Mouse (Mus musculus): ENCODE measurements at regions not wholly inside any gene's neighbourhood (a gene's known extent, or its start where the extent isn't known, plus 50 kb on each side); places are given as distances from the start of the nearest gene placed in this dataset.

- Histone ChIP-seq H3K27ac (no peak overlapping the region), H3K36me3 (no peaks in the 10 kb centered on the region), H3K4me3 (no peak overlapping the region), H3K4me2 (no peak overlapping the region), H3K27me3 (no peaks in the 10 kb centered on the region), H3K9me3 (no peaks in the 10 kb centered on the region), H3K9ac (no peak overlapping the region), H3K4me1 (no peaks in the 10 kb centered on the region)
- 30% methylated on average over 4 of the region's 4 CpGs for WGBS
- no peak for ATAC-seq (ENCODE audit: insufficient number of reproducible peaks, low FRiP score, low TSS enrichment, low read depth)
Measured at GRCm38 (mm10) chr10:31076948-31077347, 234.3 kb upstream of the Hey2 start.

GRCm38 (mm10) chr10:31076415-31076814 lies 233.8 kb upstream of the Hey2 start:
- Histone ChIP-seq H3K27ac (no peak overlapping the region), H3K4me2 (no peak overlapping the region), H3K4me3 (no peak overlapping the region), H3K36me3 (no peaks in the 10 kb centered on the region), H3K4me1 (no peaks in the 10 kb centered on the region), H3K27me3 (no peaks in the 10 kb centered on the region), H3K9me3 (no peaks in the 10 kb centered on the region), H3K9ac (no peak overlapping the region)
- ATAC-seq (ENCODE audit: insufficient number of reproducible peaks, low FRiP score, low TSS enrichment, low read depth) = no peak
- WGBS = 64% methylated on average over 8 of the region's 8 CpGs

DNA sequence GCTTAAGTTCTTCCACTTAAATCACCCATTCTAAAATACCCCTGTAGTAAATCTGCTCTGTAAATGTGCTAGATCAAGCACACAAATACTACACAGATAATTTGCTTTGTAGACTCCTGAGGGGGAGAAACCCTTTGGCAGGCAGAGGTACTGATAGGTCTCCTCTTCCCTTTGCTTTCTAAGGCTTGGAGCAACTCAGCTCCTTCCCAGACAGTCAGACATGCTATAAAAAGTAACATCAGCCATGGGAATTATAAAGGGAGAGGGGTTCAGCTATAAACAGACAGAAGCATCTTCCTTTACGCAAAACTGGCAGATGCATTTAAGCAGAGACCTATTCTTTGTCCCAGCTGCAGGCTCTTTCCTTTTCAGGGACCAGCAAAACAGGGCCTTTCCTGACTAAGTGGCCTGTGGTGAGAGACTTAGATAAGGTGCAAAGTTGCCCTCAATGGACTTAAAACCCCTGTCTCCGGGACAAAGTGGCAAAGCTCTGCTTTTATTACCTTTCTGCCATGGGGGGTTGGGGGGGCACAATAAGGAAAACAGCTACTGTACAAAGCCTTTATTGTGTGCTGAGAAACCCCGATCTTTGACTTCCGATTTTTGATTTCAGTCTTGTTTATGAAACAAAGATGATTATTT lies 231.5 kb upstream of the Hey2 start:
- Histone ChIP-seq H3K9ac (no peak overlapping the region), H3K4me3 (no peak overlapping the region), H3K4me1 (no peaks in the 10 kb centered on the region), H3K4me2 (no peak overlapping the region), H3K36me3 (no peaks in the 10 kb centered on the region), H3K27ac (no peak overlapping the region), H3K9me3 (no peaks in the 10 kb centered on the region), H3K27me3 (no peaks in the 10 kb centered on the region)
- no peak for ATAC-seq (ENCODE audit: insufficient number of reproducible peaks, low FRiP score, low TSS enrichment, low read depth)
- WGBS = 54% methylated on average over 4 of the region's 4 CpGs

DNA sequence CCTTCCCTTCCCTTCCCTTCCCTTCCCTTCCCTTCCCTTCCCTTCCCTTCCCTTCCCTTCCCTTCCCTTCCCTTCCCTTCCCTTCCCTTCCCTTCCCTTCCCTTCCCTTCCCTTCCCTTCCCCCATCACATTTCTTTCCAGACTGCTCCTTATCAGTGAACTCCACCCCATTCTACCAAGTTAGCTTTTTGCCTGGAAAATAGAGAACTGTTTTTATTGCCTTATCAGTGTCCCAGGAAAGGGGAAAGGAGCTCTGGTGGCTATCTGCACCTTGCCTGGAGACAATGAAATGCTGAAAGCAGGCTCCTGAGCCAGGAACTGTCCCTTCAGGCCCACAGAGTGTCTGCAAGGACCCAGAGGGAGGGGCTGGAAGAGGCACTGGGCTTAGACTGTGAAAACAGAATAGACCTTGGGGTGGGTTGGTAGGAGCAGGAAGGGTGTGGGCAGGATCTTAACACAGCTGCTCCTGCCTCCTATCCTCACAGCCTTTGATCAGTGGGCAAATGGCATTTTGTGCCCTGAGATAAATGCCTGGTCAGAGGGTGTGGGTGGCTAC lies 226.1 kb upstream of the Hey2 start:
- Histone ChIP-seq H3K4me2 (no peak overlapping the region), H3K4me1 (no peaks in the 10 kb centered on the region), H3K9me3 (no peaks in the 10 kb centered on the region), H3K4me3 (no peak overlapping the region), H3K27me3 (no peaks in the 10 kb centered on the region), H3K9ac (no peak overlapping the region), H3K36me3 (no peaks in the 10 kb centered on the region), H3K27ac (no peak overlapping the region)
- ATAC-seq (ENCODE audit: insufficient number of reproducible peaks, low FRiP score, low TSS enrichment, low read depth) = no peak

DNA sequence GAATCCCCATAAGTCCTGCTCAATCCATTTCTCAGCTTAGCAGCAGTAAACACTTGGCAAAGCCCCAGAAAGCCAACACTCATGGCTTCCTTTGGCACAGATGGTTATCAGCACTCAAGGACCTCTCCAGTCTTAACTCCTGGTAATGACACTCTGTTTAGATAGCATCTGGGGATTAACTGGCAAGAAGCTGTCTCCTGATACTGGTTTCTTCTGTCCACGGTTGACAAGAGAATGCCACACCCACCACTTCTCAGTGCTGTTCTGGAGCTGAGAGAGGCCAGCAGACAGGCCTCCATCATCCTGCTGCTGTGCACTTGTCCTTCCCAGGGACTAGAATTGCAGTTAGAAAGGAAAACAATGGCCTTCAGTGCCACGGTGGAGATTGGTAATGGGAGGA lies 220.1 kb upstream of the Hey2 start:
- no peak overlapping the region for H3K4me3 ChIP-seq
- no peaks in the 10 kb centered on the region for H3K36me3 ChIP-seq
- whole genome bisulfite sequencing = 32% methylated on average over 2 of the region's 2 CpGs
- H3K27ac ChIP-seq = no peak overlapping the region
- no peak overlapping the region for H3K9ac ChIP-seq
- no peak overlapping the region for H3K4me2 ChIP-seq
- no peaks in the 10 kb centered on the region for H3K27me3 ChIP-seq
- H3K4me1 ChIP-seq = no peaks in the 10 kb centered on the region
- no peak for ATAC-seq (ENCODE audit: insufficient number of reproducible peaks, low FRiP score, low TSS enrichment, low read depth)
- no peaks in the 10 kb centered on the region for H3K9me3 ChIP-seq

GRCm38 (mm10) chr10:31053260-31053659 lies 210.7 kb upstream of the Hey2 start:
- H3K4me3 ChIP-seq = no peak overlapping the region
- no peak overlapping the region for H3K4me2 ChIP-seq
- no peaks in the 10 kb centered on the region for H3K36me3 ChIP-seq
- no peak overlapping the region for H3K27ac ChIP-seq
- no peak for ATAC-seq (ENCODE audit: insufficient number of reproducible peaks, low FRiP score, low TSS enrichment, low read depth)
- H3K4me1 ChIP-seq = no peaks in the 10 kb centered on the region
- no peak overlapping the region for H3K9ac ChIP-seq
- H3K27me3 ChIP-seq = no peaks in the 10 kb centered on the region
- 80% methylated on average over 8 of the region's 8 CpGs for WGBS
- H3K9me3 ChIP-seq = no peaks in the 10 kb centered on the region

- whole genome bisulfite sequencing = 86% methylated on average over 1 of the region's 1 CpGs
- H3K9ac ChIP-seq = no peak overlapping the region
- no peaks in the 10 kb centered on the region for H3K27me3 ChIP-seq
- no peak for ATAC-seq (ENCODE audit: insufficient number of reproducible peaks, low FRiP score, low TSS enrichment, low read depth)
- no peaks in the 10 kb centered on the region for H3K4me1 ChIP-seq
- no peak overlapping the region for H3K4me3 ChIP-seq
- H3K36me3 ChIP-seq = no peaks in the 10 kb centered on the region
- no peak overlapping the region for H3K4me2 ChIP-seq
- no peak overlapping the region for H3K27ac ChIP-seq
- H3K9me3 ChIP-seq = no peaks in the 10 kb centered on the region
Measured at GRCm38 (mm10) chr10:31051222-31051621, 208.6 kb upstream of the Hey2 start.

DNA sequence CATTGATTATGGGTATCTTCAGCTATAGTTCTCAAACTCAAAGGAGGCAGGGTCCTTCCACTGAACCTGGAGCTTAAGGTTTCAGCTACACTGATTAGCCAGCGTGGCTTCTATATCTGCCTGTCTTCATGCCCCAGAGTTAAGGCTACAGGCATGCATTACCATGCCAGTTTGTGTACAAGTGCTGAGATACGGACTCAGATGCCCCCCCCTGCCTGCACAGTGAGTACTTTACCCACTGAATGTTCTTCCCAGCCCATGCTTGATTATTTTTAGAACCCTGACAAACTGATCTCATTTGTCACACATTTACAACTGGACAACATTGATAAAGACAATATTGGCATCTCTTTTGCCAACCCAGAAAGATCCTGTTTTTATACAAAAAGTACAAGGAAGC lies 206.8 kb upstream of the Hey2 start:
- Histone ChIP-seq H3K4me3 (no peak overlapping the region), H3K9me3 (no peaks in the 10 kb centered on the region), H3K4me2 (no peak overlapping the region), H3K27ac (no peak overlapping the region), H3K36me3 (no peaks in the 10 kb centered on the region), H3K4me1 (no peaks in the 10 kb centered on the region), H3K27me3 (no peaks in the 10 kb centered on the region), H3K9ac (no peak overlapping the region)
- ATAC-seq (ENCODE audit: insufficient number of reproducible peaks, low FRiP score, low TSS enrichment, low read depth) = no peak
- WGBS = 79% methylated on average over 2 of the region's 2 CpGs

- Histone ChIP-seq H3K27ac (no peak overlapping the region), H3K9me3 (no peaks in the 10 kb centered on the region), H3K36me3 (no peaks in the 10 kb centered on the region), H3K9ac (no peak overlapping the region), H3K4me1 (no peaks in the 10 kb centered on the region), H3K4me3 (no peak overlapping the region), H3K27me3 (no peaks in the 10 kb centered on the region), H3K4me2 (no peak overlapping the region)
- ATAC-seq (ENCODE audit: insufficient number of reproducible peaks, low FRiP score, low TSS enrichment, low read depth) = no peak
- 82% methylated on average over 4 of the region's 4 CpGs for WGBS
Measured at GRCm38 (mm10) chr10:31035611-31036010, 193.0 kb upstream of the Hey2 start.

- Histone ChIP-seq H3K36me3 (no peaks in the 10 kb centered on the region), H3K9ac (no peak overlapping the region)
Measured at GRCm38 (mm10) chr10:31034782-31035181, 192.2 kb upstream of the Hey2 start.

GRCm38 (mm10) chr10:31030676-31031075 lies 188.1 kb upstream of the Hey2 start:
- no peaks in the 10 kb centered on the region for H3K27me3 ChIP-seq
- no peak overlapping the region for H3K4me2 ChIP-seq
- no peak overlapping the region for H3K4me3 ChIP-seq
- 62% methylated on average over 2 of the region's 2 CpGs for WGBS
- no peaks in the 10 kb centered on the region for H3K4me1 ChIP-seq
- no peaks in the 10 kb centered on the region for H3K9me3 ChIP-seq
- no peaks in the 10 kb centered on the region for H3K36me3 ChIP-seq
- no peak for ATAC-seq (ENCODE audit: insufficient number of reproducible peaks, low FRiP score, low TSS enrichment, low read depth)
- no peak overlapping the region for H3K9ac ChIP-seq
- H3K27ac ChIP-seq = no peak overlapping the region

More at GRCm38 (mm10) chr10:31034782-31035181, 192.2 kb upstream of the Hey2 start:
- ATAC-seq (ENCODE audit: insufficient number of reproducible peaks, low FRiP score, low TSS enrichment, low read depth) = no peak
- Histone ChIP-seq H3K27me3 (no peaks in the 10 kb centered on the region), H3K4me3 (no peak overlapping the region), H3K9me3 (no peaks in the 10 kb centered on the region), H3K4me2 (no peak overlapping the region), H3K27ac (no peak overlapping the region), H3K4me1 (no peaks in the 10 kb centered on the region)
- 38% methylated on average over 3 of the region's 3 CpGs for WGBS

DNA sequence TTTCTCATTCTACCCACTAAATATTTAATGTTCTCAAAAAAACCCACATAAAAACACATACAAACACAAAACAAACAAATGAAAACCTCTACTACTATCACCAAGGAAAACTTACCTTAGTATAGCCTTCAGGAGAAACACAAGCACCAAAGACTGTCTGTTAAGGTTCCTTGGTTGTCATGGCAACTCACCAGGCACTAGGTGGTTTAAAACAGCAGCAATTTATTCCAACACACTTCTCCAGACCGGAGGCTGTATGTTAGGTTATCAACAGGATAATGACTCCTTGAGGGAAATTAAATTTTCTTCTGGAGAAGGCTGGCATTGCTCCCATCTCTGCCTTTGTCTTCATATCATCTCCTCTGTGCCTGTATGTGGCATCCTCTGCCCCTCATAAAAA lies 183.8 kb upstream of the Hey2 start:
- WGBS = 25% methylated on average over 1 of the region's 1 CpGs
- Histone ChIP-seq H3K4me1 (no peaks in the 10 kb centered on the region), H3K9ac (no peak overlapping the region), H3K9me3 (no peaks in the 10 kb centered on the region), H3K4me3 (no peak overlapping the region), H3K36me3 (no peaks in the 10 kb centered on the region), H3K27me3 (no peaks in the 10 kb centered on the region), H3K4me2 (no peak overlapping the region), H3K27ac (no peak overlapping the region)
- no peak for ATAC-seq (ENCODE audit: insufficient number of reproducible peaks, low FRiP score, low TSS enrichment, low read depth)

Measured in limb, embryonic 15.5 days (tissue).